Mouse (Mus musculus) brain, embryonic 14.5 days (tissue): ENCODE measurements around the gene Esyt1. TPM values are rescaled to one million over a fixed set of nuclear protein-coding genes. Genes with fewer than 3 reads are reported as not detected.

ENCODE experiments used
- DNase-seq: peaks from one replicate; pipeline ENCODE4 v3.0.0-alpha.2; 2011; ENCODE audit warnings: low read depth
- CTCF ChIP-seq: fragments of 200-500 bp; IDR thresholded peaks from 2 replicates; pipeline ENCODE4 v1.5.1; 2012; ENCODE audit warnings: inconsistent platforms, mild to moderate bottlenecking, moderate library complexity, borderline replicate concordance; ENCODE audit not compliant: insufficient read depth, insufficient read length; ENCODE audit errors: extremely low read depth
- POLR2A ChIP-seq: fragments of 200-500 bp; IDR thresholded peaks from 2 replicates; pipeline ENCODE4 v1.6.1; 2012; ENCODE audit warnings: mild to moderate bottlenecking, inconsistent platforms, borderline replicate concordance; ENCODE audit not compliant: poor library complexity, insufficient read depth, insufficient read length, severe bottlenecking; ENCODE audit errors: extremely low read depth
- polyA plus RNA-seq: library from polyadenylated mRNA; depleted of rRNA; stranded (reverse); fragments of >200 nt; gene quantifications from 2 replicates; pipeline ENCODE4 v1.2.3, GENCODE M21; 2012

The Esyt1 gene
- polyA plus RNA-seq, 1 experiment, result 20.1 TPM

GRCm38 (mm10) chr10:128546787-128547186 lies 21.1 kb upstream of the Esyt1 start:
- TF ChIP-seq CTCF (no peak), POLR2A (no peak)
- no peak for DNase-seq

DNA sequence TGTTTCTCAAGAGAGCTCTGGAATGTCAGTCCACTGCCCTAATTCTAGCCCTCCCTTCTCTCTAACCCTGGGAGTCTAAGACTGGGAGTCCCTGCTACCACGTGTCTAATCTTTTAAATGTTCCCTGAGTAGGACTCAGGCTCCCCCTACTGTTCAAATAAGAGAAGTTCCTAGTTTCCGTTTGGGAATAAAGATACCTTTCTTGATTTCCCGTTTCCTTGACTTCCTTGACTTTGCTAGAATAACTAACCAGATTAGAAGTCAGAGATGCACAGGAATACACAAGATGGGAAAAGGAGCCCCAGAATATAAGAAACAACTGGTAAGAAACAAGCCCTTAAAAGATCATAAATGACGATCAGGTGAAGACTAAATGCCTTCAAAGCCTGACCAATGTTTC lies 20.7 kb upstream of the Esyt1 start:
- TF ChIP-seq POLR2A, result no peak
- TF ChIP-seq CTCF, result peak; percentile 51; the same call in 1 of the 2 replicates
- DNase-seq, result peak; percentile 78

DNA sequence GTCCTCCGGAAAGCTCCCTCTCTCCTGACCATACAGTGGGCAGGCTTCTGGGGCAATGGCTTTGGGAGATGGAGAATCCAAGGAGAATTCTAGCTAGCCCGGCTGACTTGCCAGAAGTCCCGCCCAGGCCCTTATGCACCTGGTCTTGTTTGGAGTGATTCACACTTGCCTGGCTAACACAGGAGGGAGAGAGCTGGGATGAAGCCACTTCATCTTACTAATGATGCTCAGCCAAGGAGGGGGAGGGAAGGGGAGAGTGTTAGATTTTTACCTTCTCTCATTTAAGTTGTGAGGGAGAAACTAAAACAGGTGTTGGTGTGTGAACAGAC lies 19.9 kb upstream of the Esyt1 start:
- DNase-seq, result no peak
- TF ChIP-seq CTCF, result no peak
- no peak for TF ChIP-seq POLR2A

GRCm38 (mm10) chr10:128544674-128545569 lies 19.3 kb upstream of the Esyt1 start:
- no peak for TF ChIP-seq CTCF
- TF ChIP-seq POLR2A, result no peak
- DNase-seq, result no peak

- no peak for DNase-seq
Measured at GRCm38 (mm10) chr10:128544151-128544657, 18.5 kb upstream of the Esyt1 start.

DNA sequence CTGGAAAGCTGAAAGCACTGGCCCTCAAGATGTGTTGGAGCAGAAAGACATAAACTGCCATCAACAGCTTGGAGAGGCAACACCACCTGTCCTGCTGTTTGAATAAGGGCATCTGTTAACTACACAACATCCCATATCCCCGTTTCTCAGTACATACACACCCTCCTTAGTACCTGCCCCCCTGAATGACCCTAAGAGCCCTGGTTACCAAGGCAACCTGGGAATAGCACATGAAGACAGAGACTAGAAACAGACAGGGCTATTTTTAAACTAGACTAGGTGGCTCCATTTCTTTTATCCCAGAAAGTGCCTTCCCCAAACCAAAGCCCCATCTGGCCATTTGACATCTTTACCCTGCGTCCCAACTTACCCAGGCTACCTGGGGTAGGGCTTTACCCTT lies 17.4 kb upstream of the Esyt1 start:
- TF ChIP-seq POLR2A (no peak), CTCF (no peak)
- no peak for DNase-seq

More at GRCm38 (mm10) chr10:128544151-128544657, 18.5 kb upstream of the Esyt1 start:
- TF ChIP-seq CTCF (no peak), POLR2A (no peak)

DNA sequence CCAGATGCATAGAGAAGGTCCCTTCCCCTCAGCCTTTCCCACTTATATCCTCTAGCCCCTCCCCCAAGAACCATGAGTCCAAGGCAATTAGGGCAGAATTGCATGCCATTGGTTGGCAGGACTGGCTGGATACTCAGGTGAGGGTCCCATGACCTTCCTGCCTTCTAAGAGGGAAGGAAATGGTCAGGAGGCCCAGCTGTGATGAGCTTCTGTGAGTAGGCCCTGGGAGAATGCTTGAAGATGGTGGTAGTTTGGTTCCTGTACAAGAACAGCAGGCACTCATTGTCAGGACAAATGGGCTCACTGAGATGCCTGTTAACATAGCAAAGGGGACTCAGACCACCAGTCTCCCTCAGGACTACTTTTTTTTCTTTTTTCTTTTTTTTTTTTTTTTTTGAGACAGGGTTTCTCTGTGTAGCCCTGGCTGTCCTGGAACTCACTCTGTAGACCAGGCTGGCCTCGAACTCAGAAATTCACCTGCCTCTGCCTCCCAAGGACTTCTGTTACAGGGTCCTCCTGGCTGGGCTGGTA lies 12.7 kb upstream of the Esyt1 start:
- no peak for DNase-seq
- TF ChIP-seq CTCF (no peak), POLR2A (no peak)

DNA sequence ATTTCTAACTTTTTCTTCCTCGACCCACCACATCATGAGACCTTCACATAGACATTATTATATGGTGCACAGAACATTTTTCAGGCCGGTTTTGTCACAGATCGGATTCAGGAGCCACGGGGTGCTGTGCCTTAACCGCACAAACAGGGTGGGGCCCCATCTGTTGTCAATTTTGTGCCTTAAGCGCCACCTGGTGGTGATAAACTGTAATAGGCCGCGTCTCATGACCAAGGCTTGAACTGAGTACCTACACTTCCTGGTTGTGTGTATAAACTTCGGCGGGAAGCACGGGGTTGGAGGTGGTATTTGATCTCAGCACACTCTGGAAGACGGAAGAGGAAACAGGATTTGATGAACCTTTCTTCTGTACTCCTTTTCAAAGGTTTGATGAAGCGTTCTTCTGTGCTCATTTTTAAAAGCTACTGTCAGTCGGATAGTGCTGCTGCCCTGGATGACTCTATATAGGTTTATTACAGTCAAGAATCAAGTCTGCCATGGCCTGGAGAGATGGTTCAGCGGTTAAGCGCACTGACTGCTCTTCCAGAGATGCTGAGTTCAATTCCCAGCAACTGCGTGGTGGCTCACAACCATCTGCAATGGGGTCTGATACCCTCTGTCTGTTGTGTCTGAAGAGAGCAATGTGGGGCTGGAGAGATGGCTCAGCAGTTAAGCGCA lies 10.7 kb upstream of the Esyt1 start:
- peak; percentile 91 for DNase-seq
- TF ChIP-seq CTCF, result peak; percentile 89
- no peak for TF ChIP-seq POLR2A

- no peak for TF ChIP-seq POLR2A
- TF ChIP-seq CTCF, result no peak
- no peak for DNase-seq
Measured at GRCm38 (mm10) chr10:128535624-128536265, 10.1 kb upstream of the Esyt1 start.

DNA sequence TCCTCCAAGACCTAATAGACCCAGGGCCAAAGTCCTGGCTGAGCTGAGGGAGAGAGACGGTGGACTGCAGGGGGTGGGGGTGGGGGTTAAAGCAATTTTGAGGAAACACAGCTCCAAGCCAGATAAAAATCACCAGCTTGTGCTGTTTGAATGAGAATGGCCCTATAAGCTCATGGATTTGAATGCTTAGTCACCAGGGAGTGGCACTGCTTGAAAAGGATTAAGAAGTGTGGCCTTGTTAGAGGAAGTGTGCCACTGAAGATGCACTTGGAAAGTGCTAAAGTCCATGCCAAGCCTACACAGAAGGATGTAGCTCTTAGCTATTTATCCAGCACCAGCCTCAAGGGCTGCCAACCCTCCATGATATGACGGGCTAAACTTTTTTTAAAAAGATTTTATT lies 9.5 kb upstream of the Esyt1 start:
- no peak for TF ChIP-seq CTCF
- DNase-seq, result no peak
